Mouse (Mus musculus) midbrain, embryonic 16.5 days (tissue): Measurements from ENCODE around the gene Tmem108. TPM values are rescaled to one million over a fixed set of nuclear protein-coding genes. Genes with fewer than 3 reads are reported as not detected.
A peak's percentile ranks its signal among the peaks of the same experiment; 100 is the strongest.

Experiments used
- ATAC-seq: fragments of 200-750 bp; cut with Nextera tagmentation; 2 replicates; pipeline ENCODE4 v1.8.0; 2017; ENCODE audit warnings: moderate TSS enrichment
- H3K27ac ChIP-seq: fragments of 300-500 bp; sonication (generic); 2 replicates; pipeline ENCODE4 v1.5.1; 2014; ENCODE audit warnings: mild to moderate bottlenecking, low read length, mixed read lengths
- H3K27me3 ChIP-seq: fragments of 300-500 bp; sonication (generic); 2 replicates; pipeline ENCODE4 v1.6.1; 2014; ENCODE audit warnings: low read depth, low read length, mixed read lengths; ENCODE audit not compliant: control insufficient read depth, insufficient read depth
- H3K36me3 ChIP-seq: fragments of 300-500 bp; sonication (generic); 2 replicates; pipeline ENCODE4 v1.6.1; 2014; ENCODE audit warnings: mild to moderate bottlenecking, low read length, moderate library complexity, mixed read lengths; ENCODE audit not compliant: control insufficient read depth, insufficient read depth
- H3K4me1 ChIP-seq: fragments of 300-500 bp; sonication (generic); 2 replicates; pipeline ENCODE4 v1.6.1; 2014; ENCODE audit warnings: mild to moderate bottlenecking, low read length, mixed read lengths; ENCODE audit not compliant: control insufficient read depth, insufficient read depth
- H3K4me2 ChIP-seq: fragments of 300-500 bp; sonication (generic); 2 replicates; pipeline ENCODE4 v1.6.1; 2014; ENCODE audit warnings: mild to moderate bottlenecking, low read length, mixed read lengths
- H3K4me3 ChIP-seq: fragments of 300-500 bp; sonication (generic); 2 replicates; pipeline ENCODE4 v1.5.1; 2014; ENCODE audit warnings: low read depth, mild to moderate bottlenecking, low read length, moderate library complexity, mixed read lengths
- H3K9ac ChIP-seq: fragments of 300-500 bp; sonication (generic); 2 replicates; pipeline ENCODE4 v1.6.1; 2014; ENCODE audit warnings: low read depth, low read length, mixed read lengths
- H3K9me3 ChIP-seq: fragments of 300-500 bp; sonication (generic); replicated peaks from 2 replicates; pipeline ENCODE4 v1.6.1; 2014; ENCODE audit warnings: mild to moderate bottlenecking, low read length, mixed read lengths; ENCODE audit not compliant: control insufficient read depth, poor library complexity, severe bottlenecking
- WGBS: fragments of 180-500 bp; shearing (Covaris S2); extraction: QIAGEN DNeasy Blood & Tissue Kit; methylation state at CpG from one replicate; pipeline ENCODE4 v1.1.7; 2014; 5-methylcytosine and 5-hydroxymethylcytosine counted together
- polyA plus RNA-seq: library from polyadenylated mRNA; unstranded; fragments of >200 nt; fragmentation: Nextera tagmentation; extraction: Ambion mirVana; gene quantifications from 2 replicates; pipeline ENCODE4 v1.2.1, GENCODE M21; 2015

The Tmem108 gene
- polyA plus RNA-seq, 1 experiment from 2014 or later = 28.9 TPM

DNA sequence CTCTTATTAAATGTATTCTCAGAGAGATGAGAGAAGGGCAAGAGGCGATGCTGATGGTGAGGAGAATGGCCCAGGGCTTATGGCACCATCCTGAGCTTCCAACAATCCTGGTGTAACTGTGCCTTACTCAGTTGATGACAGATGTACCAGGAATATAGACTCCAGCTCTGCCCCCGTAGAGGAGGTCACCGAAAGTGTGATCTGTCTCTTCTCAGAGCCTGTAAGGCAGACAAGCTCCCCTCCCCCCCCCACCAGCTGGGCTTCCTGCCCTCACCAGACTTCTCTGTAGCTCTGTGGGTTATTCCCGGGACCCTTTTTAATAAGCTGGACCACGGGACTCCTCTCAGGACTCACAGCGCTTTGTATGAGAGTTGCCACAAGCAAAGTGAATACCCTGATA lies 157.8 kb downstream of the Tmem108 start:
- 83% methylated on average over 6 of the region's 6 CpGs for WGBS
- H3K36me3 ChIP-seq = no peaks in the 10 kb centered on the region
- no peak overlapping the region for H3K4me3 ChIP-seq
- no peak overlapping the region for H3K4me2 ChIP-seq
- H3K27ac ChIP-seq = no peak overlapping the region
- no peaks in the 10 kb centered on the region for H3K9me3 ChIP-seq
- no peaks in the 10 kb centered on the region for H3K27me3 ChIP-seq
- H3K9ac ChIP-seq = no peak overlapping the region
- H3K4me1 ChIP-seq = no peaks in the 10 kb centered on the region
- ATAC-seq = no peak

DNA sequence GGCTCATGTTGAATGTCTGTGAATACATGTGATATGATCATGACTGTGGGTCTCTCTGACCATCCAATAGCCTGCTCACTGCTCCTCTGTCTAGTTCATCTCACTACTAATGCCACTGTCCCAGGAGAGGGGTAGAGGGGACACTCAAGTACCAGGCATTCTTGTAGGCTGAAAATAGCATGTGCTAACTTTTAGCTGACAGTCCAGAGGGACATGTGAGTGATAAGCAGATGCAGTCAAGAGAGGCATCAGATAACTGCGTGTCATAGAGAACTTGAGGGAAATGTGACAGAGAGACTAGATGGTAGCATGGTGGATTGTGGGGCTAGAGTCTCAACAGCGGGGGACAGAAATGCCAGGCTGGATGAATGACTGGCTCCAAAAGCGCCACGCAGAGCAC lies 159.8 kb downstream of the Tmem108 start:
- no peak for ATAC-seq
- Histone ChIP-seq H3K9me3 (no peaks in the 10 kb centered on the region), H3K36me3 (no peaks in the 10 kb centered on the region), H3K4me3 (no peak overlapping the region), H3K27ac (no peak overlapping the region), H3K9ac (no peak overlapping the region), H3K4me2 (no peak overlapping the region), H3K4me1 (no peaks in the 10 kb centered on the region), H3K27me3 (no peaks in the 10 kb centered on the region)
- WGBS = 87% methylated on average over 4 of the region's 4 CpGs

DNA sequence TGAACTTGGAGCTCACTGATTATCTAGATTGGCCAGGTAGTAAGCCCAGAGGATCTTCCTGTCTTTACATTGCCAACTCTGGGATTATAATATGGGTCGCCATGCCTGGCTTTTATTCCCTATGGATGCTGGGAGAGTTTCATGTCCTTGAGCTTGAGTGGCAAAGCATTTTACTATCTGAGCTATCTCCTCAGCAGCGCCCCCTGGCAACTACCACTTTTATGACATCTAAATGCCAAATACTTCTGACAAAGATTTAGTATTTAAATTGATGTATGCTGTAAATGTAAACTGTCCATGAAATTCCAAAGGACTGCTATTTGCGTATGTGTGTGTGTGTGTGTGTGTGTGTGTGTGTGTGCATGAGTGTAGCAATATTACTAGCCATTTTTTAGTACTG lies 160.8 kb downstream of the Tmem108 start:
- 55% methylated on average over 3 of the region's 3 CpGs for WGBS
- Histone ChIP-seq H3K4me3 (no peak overlapping the region), H3K9ac (no peak overlapping the region), H3K27ac (no peak overlapping the region), H3K36me3 (no peaks in the 10 kb centered on the region), H3K27me3 (no peaks in the 10 kb centered on the region), H3K9me3 (no peaks in the 10 kb centered on the region), H3K4me2 (no peak overlapping the region), H3K4me1 (peaks cover 2% of the 10 kb centered on the region; the same call in 1 of the 2 replicates)
- ATAC-seq = no peak

DNA sequence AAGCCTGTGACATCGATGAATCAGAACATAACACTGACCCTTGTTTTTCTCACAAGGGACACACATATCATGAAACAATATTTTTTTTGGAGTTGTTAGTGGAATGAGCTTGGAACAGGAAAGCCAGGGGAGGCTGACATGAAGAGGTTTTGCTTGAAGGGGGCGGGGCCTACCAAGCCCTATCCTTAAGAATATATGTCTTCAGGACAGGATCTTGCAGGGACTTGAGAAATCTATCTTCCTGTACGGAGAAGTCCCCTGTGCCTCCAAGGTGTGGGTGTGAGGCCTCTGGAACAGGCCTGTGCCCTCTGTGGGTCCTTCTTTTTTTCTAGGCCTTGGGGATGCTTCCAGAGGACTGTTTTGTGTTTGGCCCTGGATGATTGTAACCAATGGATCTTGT lies 161.7 kb downstream of the Tmem108 start:
- Histone ChIP-seq H3K27me3 (no peaks in the 10 kb centered on the region), H3K4me3 (no peak overlapping the region), H3K4me2 (no peak overlapping the region), H3K9me3 (no peaks in the 10 kb centered on the region), H3K27ac (no peak overlapping the region), H3K4me1 (peaks cover 9% of the 10 kb centered on the region), H3K9ac (no peak overlapping the region), H3K36me3 (no peaks in the 10 kb centered on the region)
- no peak for ATAC-seq
- 90% methylated on average over 3 of the region's 3 CpGs for WGBS

DNA sequence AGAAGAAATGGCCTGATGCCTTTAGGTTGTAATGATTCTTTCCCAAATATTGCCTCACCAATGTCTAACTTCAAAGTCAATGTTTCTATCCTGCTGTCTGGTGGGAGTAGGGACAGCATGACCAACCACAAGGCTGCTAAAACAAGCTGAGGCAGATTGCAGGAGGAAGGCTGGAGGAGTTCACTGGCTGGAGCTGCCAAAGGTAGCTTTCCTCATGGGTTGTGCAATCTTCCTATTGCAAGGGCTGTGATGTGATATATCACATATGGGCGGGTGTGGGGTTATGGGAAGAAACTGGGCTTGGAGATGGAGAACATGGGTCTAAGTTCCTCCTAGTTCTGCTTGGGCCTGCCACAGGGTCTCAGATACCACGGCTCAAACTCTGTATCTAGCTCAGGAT lies 163.8 kb downstream of the Tmem108 start:
- H3K4me2 ChIP-seq = no peak overlapping the region
- H3K27me3 ChIP-seq = no peaks in the 10 kb centered on the region
- H3K36me3 ChIP-seq = no peaks in the 10 kb centered on the region
- H3K4me1 ChIP-seq = peaks cover 24% of the 10 kb centered on the region
- H3K9me3 ChIP-seq = no peaks in the 10 kb centered on the region
- no peak for ATAC-seq
- H3K9ac ChIP-seq = no peak overlapping the region
- no peak overlapping the region for H3K4me3 ChIP-seq
- WGBS = 92% methylated on average over 2 of the region's 2 CpGs
- no peak overlapping the region for H3K27ac ChIP-seq

DNA sequence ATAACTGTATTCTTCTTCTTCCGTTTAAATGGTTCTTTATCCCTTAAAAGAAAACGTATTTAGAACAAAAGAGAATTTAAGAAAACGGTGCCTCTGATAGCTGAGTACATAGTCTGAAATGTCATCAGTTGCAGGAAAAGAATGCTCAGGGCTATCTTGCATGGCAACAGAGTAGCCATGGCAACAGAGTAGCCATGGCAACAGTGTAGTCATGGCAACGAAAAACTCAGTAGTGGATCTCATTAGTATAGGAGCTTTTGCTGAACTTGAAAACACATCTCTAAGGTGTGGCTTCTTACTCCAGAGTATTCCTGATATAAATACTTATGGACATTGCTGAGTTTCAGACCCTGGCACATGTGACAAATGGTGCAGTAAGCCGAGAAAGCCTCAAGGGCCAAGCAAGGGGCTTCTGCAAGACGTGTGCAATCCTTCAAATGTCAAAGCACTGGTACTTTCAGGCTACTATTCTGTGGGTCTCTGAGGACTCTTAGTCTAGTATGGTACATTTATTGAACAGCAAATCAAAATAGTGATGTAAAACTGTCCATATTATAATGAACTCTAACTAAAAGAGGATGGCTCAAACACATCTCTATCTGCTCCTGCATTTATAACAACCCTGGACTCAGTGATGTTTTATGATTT lies 166.3 kb downstream of the Tmem108 start:
- 17% methylated on average over 6 of the region's 6 CpGs for WGBS
- no peaks in the 10 kb centered on the region for H3K36me3 ChIP-seq
- no peaks in the 10 kb centered on the region for H3K9me3 ChIP-seq
- no peak overlapping the region for H3K4me3 ChIP-seq
- peak overlapping the region; percentile 27; the same call in 1 of the 2 replicates for H3K4me2 ChIP-seq
- peak overlapping the region; percentile 76 for H3K27ac ChIP-seq
- no peak overlapping the region for H3K9ac ChIP-seq
- H3K27me3 ChIP-seq = no peaks in the 10 kb centered on the region
- ATAC-seq = peak; percentile 93
- H3K4me1 ChIP-seq = peaks cover 30% of the 10 kb centered on the region

DNA sequence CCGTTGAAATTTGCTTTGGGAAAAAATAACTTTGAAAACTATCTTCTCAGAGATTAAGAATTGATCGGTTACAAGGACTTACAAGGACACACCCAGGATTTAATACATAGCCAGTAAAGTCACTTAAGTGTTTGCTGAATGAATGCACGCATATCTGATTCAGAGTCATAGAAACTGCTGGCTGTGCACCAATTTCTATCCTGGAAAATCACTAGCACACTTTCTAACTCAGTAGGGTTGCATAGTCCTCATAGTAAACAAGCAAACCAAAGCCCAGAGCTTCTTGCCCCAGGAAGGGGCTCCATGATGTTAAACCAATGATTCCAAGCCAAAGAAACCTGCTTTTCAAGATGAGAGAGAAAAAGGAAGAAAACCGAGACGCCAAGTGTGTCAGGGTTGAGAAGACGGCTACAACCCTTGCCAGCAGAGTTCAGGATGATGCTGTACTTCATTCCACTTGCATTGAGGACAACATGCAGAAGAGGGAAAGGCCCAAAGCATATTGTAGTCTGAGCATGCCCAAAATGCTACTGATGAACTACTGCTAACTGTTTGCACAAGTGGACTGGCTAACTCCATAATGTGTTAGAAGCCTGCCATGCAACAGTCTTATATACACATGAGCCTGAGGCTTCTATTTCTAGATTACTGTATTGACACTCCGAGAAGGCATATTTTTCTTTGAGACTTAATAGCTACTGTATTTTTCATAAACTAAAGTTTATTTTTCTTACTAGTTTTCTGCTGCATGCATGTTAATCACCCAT lies 167.0 kb downstream of the Tmem108 start:
- ATAC-seq = no peak; the same call in 1 of the 2 replicates
- H3K4me1 ChIP-seq = peaks cover 30% of the 10 kb centered on the region
- no peaks in the 10 kb centered on the region for H3K27me3 ChIP-seq
- no peaks in the 10 kb centered on the region for H3K9me3 ChIP-seq
- no peak overlapping the region for H3K9ac ChIP-seq
- peak overlapping the region; percentile 78 for H3K27ac ChIP-seq
- WGBS = 73% methylated on average over 7 of the region's 7 CpGs
- no peak overlapping the region for H3K4me3 ChIP-seq
- no peak overlapping the region for H3K4me2 ChIP-seq
- no peaks in the 10 kb centered on the region for H3K36me3 ChIP-seq

DNA sequence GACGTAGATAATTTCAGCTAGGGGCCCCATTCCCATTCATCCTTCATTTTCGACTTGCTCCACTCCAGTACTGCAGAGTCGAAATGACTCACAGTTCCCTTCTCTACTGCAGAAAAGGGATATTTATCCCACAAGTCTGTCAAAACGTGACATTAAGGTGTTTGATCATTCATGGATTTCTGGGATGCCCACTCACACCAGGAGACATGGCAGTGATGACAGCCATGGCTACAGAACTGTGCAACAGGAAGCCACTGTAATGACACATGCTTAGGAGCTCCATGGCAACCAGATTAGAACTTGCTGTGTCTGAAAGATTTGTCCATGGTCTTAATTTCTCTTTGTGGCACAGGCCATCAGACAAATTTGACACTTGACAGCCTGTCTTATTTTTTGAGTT lies 168.6 kb downstream of the Tmem108 start:
- H3K4me1 ChIP-seq = peaks cover 30% of the 10 kb centered on the region
- H3K9ac ChIP-seq = no peak overlapping the region
- no peaks in the 10 kb centered on the region for H3K9me3 ChIP-seq
- no peak overlapping the region for H3K4me2 ChIP-seq
- peak overlapping the region; percentile 68 for H3K27ac ChIP-seq
- WGBS = 30% methylated on average over 4 of the region's 4 CpGs
- no peaks in the 10 kb centered on the region for H3K27me3 ChIP-seq
- no peaks in the 10 kb centered on the region for H3K36me3 ChIP-seq
- no peak overlapping the region for H3K4me3 ChIP-seq
- ATAC-seq = no peak

DNA sequence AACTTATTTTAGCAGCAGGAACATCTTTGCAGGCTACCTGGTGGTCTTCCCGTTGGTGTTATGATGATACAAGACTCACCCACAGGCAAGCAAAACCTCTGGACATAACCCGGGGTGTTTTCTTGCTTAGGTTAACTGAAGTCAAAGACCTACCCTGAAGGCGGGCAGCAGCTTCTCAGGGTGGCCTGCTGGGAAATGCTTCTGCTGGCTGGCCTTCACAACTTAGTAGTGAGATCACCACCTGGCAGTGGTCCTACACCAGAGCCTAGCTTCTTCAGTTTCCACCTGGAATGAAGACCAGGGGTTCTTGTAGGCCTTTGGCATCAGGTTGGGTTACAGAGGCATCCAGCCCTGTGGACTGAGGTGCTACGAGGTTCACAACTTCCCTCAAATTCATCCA lies 169.7 kb downstream of the Tmem108 start:
- H3K9me3 ChIP-seq = no peaks in the 10 kb centered on the region
- no peak overlapping the region for H3K27ac ChIP-seq
- H3K27me3 ChIP-seq = no peaks in the 10 kb centered on the region
- no peak overlapping the region for H3K9ac ChIP-seq
- H3K4me1 ChIP-seq = peaks cover 30% of the 10 kb centered on the region
- no peaks in the 10 kb centered on the region for H3K36me3 ChIP-seq
- WGBS = 92% methylated on average over 4 of the region's 4 CpGs
- no peak for ATAC-seq
- no peak overlapping the region for H3K4me3 ChIP-seq
- H3K4me2 ChIP-seq = no peak overlapping the region
